Mouse (Mus musculus): ENCODE measurements around the gene C1ra. TPM values are rescaled to one million over a fixed set of nuclear protein-coding genes. Genes with fewer than 3 reads are reported as not detected.

Gene C1ra
- polyA plus RNA-seq, 1 experiment from 2014 or later: 0.33 TPM

Other genes with a start within 250 kb of the C1ra start
- gene Cd163, start 207.7 kb upstream of the C1ra start, polyA plus RNA-seq (2016; fragmentation: Nextera tagmentation; extraction: Ambion mirVana): not detected in 2 replicates
- 46.9 and 51.7 TPM in 2 replicates for gene Pex5, start 97.3 kb upstream of the C1ra start, polyA plus RNA-seq (2016; fragmentation: Nextera tagmentation; extraction: Ambion mirVana)
- gene Clstn3, start 47.6 kb upstream of the C1ra start, polyA plus RNA-seq (2016; fragmentation: Nextera tagmentation; extraction: Ambion mirVana): 8.8 and 20.4 TPM in 2 replicates
- gene C1rl, start 19.3 kb upstream of the C1ra start, polyA plus RNA-seq (2016; fragmentation: Nextera tagmentation; extraction: Ambion mirVana): 0.14 and 0.47 TPM in 2 replicates
- 0.51 and 0.75 TPM in 2 replicates for gene C1s1, start 30.0 kb downstream of the C1ra start, polyA plus RNA-seq (2016; fragmentation: Nextera tagmentation; extraction: Ambion mirVana)
- gene C1rb, start 57.9 kb downstream of the C1ra start, polyA plus RNA-seq (2016; fragmentation: Nextera tagmentation; extraction: Ambion mirVana): not detected in 2 replicates
- not detected in 2 replicates for gene C1s2, start 123.7 kb downstream of the C1ra start, polyA plus RNA-seq (2016; fragmentation: Nextera tagmentation; extraction: Ambion mirVana)
- 39.6 and 43.6 TPM in 2 replicates for gene Lpcat3, start 150.6 kb downstream of the C1ra start, polyA plus RNA-seq (2016; fragmentation: Nextera tagmentation; extraction: Ambion mirVana)
- gene Emg1, start 199.8 kb downstream of the C1ra start, polyA plus RNA-seq (2016; fragmentation: Nextera tagmentation; extraction: Ambion mirVana): 215 and 232 TPM in 2 replicates
- gene Phb2, start 199.9 kb downstream of the C1ra start, polyA plus RNA-seq (2016; fragmentation: Nextera tagmentation; extraction: Ambion mirVana): 410 and 445 TPM in 2 replicates
- 7.9 and 8.2 TPM in 2 replicates for gene Ptpn6, start 226.3 kb downstream of the C1ra start, polyA plus RNA-seq (2016; fragmentation: Nextera tagmentation; extraction: Ambion mirVana)
- gene Grcc10, start 229.0 kb downstream of the C1ra start, polyA plus RNA-seq (2016; fragmentation: Nextera tagmentation; extraction: Ambion mirVana): 446 and 555 TPM in 2 replicates
- not detected in 2 replicates for gene Gm45234, start 243.6 kb downstream of the C1ra start, polyA plus RNA-seq (2016; fragmentation: Nextera tagmentation; extraction: Ambion mirVana)
- gene Atn1, start 244.1 kb downstream of the C1ra start, polyA plus RNA-seq (2016; fragmentation: Nextera tagmentation; extraction: Ambion mirVana): 11.2 and 13.0 TPM in 2 replicates

Data from hindbrain, embryonic 10.5 days (tissue).